Mouse (Mus musculus) cortical plate, adult 2 months (tissue): ENCODE measurements around the gene Phldb3.

ENCODE experiments used
- CTCF ChIP-seq: fragments of 200-500 bp; IDR thresholded peaks from 2 replicates; pipeline ENCODE4 v1.5.1; 2011; ENCODE audit warnings: mild to moderate bottlenecking, control low read depth, low read length; ENCODE audit not compliant: insufficient read depth; ENCODE audit errors: extremely low read depth
- POLR2A ChIP-seq: fragments of 200-500 bp; IDR thresholded peaks from 2 replicates; pipeline ENCODE4 v1.6.1; 2011; ENCODE audit warnings: mild to moderate bottlenecking, low read length, control low read depth; ENCODE audit not compliant: insufficient read depth; ENCODE audit errors: extremely low read depth

- no peak for TF ChIP-seq CTCF
- TF ChIP-seq POLR2A: no peak
Measured at GRCm38 (mm10) chr7:24591735-24592134, 18.8 kb upstream of the Phldb3 start.
